Mouse (Mus musculus) layer of hippocampus, postnatal 14 days (tissue): ENCODE measurements around the gene Gpr137c. TPM values are rescaled to one million over a fixed set of nuclear protein-coding genes. Genes with fewer than 3 reads are reported as not detected.

Experiments used
- DNase-seq, 2 experiments: peaks; one replicate each; pipeline ENCODE4 v3.0.0; 2021 to 2022; ENCODE audit warnings: low spot score in 2 of 2, mixed read lengths in 1 of 2
- long read RNA-seq, 2 experiments: library from polyadenylated mRNA; stranded (forward); transcript quantifications; one replicate each; pipeline ENCODE4 v2.0.0; 2021
- total RNA-seq, 2 experiments: library from RNA; stranded (reverse); gene quantifications; 2 replicates each; pipeline ENCODE4 v1.2.3; 2021

The Gpr137c gene
- total RNA-seq: 10 to 100 TPM; 24.1 to 28.0 TPM
- long read RNA-seq, experiment 1, partial matches to known transcripts: 0 of 5 reads
- long read RNA-seq, experiment 1, other reads (novel, unspliced or antisense): 1 of 5 reads
- long read RNA-seq, experiment 2, partial matches to known transcripts: 0 of 6 reads
- long read RNA-seq, experiment 2, other reads (novel, unspliced or antisense): 2 of 6 reads

- DNase-seq: peak; percentile 95 to 99
Observed at GRCm38 (mm10) chr14:45219281-45220089, at the start of gene Gpr137c. Gene Gpr137c, plus strand, starts transcription at chr14:45219717.

GRCm38 (mm10) chr14:45172260-45172659 is 47.3 kb upstream of the Gpr137c start:
- no peak for DNase-seq

- no peak for DNase-seq
Observed at GRCm38 (mm10) chr14:45175012-45175740, 44.3 kb upstream of the Gpr137c start.

GRCm38 (mm10) chr14:45179186-45179585 is 40.3 kb upstream of the Gpr137c start:
- DNase-seq: no peak

- no peak for DNase-seq
Observed at GRCm38 (mm10) chr14:45179606-45180005, 39.9 kb upstream of the Gpr137c start.

- DNase-seq: no peak
Observed at GRCm38 (mm10) chr14:45181611-45182010, 37.9 kb upstream of the Gpr137c start.

GRCm38 (mm10) chr14:45190999-45191398 is 28.5 kb upstream of the Gpr137c start:
- DNase-seq: no peak

GRCm38 (mm10) chr14:45200607-45201006 is 18.9 kb upstream of the Gpr137c start:
- no peak for DNase-seq

GRCm38 (mm10) chr14:45210683-45211082 is 8.8 kb upstream of the Gpr137c start:
- DNase-seq: no peak

GRCm38 (mm10) chr14:45211431-45211830 is 8.1 kb upstream of the Gpr137c start:
- no peak for DNase-seq

GRCm38 (mm10) chr14:45216711-45217340 is 2.7 kb upstream of the Gpr137c start:
- no peak for DNase-seq

GRCm38 (mm10) chr14:45217693-45218092 is 1.8 kb upstream of the Gpr137c start:
- DNase-seq: no peak

- DNase-seq: peak; percentile 82 to 87
Observed at GRCm38 (mm10) chr14:45220090-45220956, 806 bp downstream of the Gpr137c start, which contains the start of gene Txndc16. Gene Txndc16, minus strand, starts transcription at chr14:45220328.

GRCm38 (mm10) chr14:45220957-45221630 is 1.6 kb downstream of the Gpr137c start:
- no peak for DNase-seq

- no peak for DNase-seq
Observed at GRCm38 (mm10) chr14:45239042-45239441, 19.5 kb downstream of the Gpr137c start.

GRCm38 (mm10) chr14:45241613-45242012 is 22.1 kb downstream of the Gpr137c start:
- no peak for DNase-seq

GRCm38 (mm10) chr14:45251548-45252076 is 32.1 kb downstream of the Gpr137c start:
- no peak for DNase-seq

- DNase-seq: no peak
Observed at GRCm38 (mm10) chr14:45263831-45264592, 44.5 kb downstream of the Gpr137c start.

GRCm38 (mm10) chr14:45275816-45276215 is 56.3 kb downstream of the Gpr137c start:
- no peak for DNase-seq
